Mouse (Mus musculus): ENCODE measurements at regions not wholly inside any gene's neighbourhood (a gene's known extent, or its start where the extent isn't known, plus 50 kb on each side); places are given as distances from the start of the nearest gene placed in this dataset.

- TF ChIP-seq GATA4 (IDR thresholded peaks at IDR 0.05; ENCODE audit: insufficient replicate concordance, low read length): no peak
Measured at GRCm38 (mm10) chrX:19157464-19158203, 323.5 kb downstream of the Tex13c3 start.

- no peak for TF ChIP-seq GATA4 (IDR thresholded peaks at IDR 0.05; ENCODE audit: insufficient replicate concordance, low read length)
Measured at GRCm38 (mm10) chrX:19153619-19154018, 327.5 kb downstream of the Tex13c3 start.

DNA sequence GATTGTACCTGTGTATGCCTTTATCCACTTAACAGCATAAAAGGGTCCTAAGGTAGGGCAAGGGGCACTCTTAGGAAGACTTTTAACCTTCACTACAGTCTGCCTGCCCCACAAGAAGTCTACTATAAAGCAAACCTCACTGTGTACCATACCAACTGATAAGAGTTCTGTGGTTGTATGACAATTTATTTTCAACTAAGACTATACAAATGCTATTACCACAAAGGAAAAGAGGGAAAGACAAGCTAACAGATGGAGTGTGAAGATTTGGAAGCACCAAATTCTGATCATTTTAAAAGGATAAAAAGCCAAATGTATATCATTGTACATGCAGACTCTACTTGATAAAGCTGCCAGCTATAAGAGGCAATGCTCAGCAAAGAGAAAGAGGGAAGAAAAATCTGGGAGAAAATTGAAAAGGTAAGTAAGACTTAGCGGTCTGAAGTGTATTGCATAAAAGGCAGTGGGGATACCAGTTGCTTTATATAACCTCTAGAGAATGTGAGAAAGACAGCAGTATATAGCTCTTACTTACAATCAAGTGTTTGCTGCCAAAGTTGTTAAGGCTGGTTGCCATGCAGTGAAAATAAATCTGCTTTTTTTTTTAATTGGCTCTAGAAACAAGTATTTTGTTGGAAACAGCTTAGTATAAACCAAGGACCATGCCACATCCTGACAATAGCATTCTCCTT is 328.8 kb downstream of the Tex13c3 start:
- no peak for TF ChIP-seq GATA4 (IDR thresholded peaks at IDR 0.05; ENCODE audit: insufficient replicate concordance, low read length)

DNA sequence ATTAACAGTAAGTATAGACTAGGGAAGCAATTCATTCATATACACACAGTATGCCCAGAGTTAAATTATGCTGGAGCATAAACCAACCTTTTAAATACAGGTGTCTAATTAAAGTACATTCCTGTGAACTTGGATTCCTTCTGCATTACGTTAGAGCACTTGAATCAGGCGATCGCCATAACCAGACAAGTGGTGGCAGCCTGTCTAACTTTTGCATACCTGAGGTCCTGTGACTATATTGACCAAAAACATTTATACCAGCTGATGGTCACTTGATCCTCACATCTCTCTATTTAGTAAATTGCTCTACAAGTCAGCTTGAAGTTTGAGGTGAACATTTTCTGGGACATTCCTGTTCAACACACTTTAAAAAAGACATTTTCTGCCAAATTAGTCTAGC is 330.5 kb downstream of the Tex13c3 start:
- no peak for TF ChIP-seq GATA4 (IDR thresholded peaks at IDR 0.05; ENCODE audit: insufficient replicate concordance, low read length)

DNA sequence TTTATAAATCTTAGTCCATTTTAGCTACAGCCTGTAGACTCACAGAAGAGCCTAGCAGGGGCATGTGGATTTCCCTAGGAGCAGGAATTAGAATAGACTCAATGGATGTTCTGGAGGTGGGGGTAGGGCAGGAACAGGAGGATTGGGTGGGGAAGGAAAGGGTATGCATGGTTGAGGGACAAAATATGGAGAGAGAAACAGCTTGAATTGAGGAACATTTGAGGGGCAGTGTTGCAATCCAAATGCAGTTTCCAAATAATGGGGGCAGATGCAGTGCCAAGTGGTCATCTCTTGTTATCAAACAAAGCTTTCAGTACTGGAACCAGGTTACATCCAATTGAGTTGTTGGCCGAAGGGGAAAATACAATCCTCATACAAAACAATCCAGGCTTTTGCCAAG is 332.4 kb downstream of the Tex13c3 start:
- TF ChIP-seq GATA4 (IDR thresholded peaks at IDR 0.05; ENCODE audit: insufficient replicate concordance, low read length): no peak

DNA sequence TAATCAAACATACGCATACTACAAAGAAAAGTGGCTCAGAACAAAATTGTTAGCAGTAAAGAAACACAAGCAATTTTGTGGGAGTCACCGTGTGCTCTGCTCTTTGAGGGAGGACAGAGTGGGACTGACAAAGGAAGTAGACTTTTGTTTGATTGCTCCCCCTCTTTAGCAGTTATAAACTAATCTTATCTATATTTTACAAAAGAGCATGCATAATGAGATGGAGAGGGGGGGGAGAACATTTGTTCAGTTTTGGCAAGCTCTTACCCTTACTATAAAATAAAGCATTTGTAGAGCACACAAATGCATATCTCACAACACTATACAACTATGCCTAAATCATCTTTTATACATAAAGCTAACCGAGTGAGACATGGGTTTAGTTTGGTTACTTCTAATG is 332.9 kb downstream of the Tex13c3 start:
- TF ChIP-seq GATA4 (IDR thresholded peaks at IDR 0.05; ENCODE audit: insufficient replicate concordance, low read length): no peak

DNA sequence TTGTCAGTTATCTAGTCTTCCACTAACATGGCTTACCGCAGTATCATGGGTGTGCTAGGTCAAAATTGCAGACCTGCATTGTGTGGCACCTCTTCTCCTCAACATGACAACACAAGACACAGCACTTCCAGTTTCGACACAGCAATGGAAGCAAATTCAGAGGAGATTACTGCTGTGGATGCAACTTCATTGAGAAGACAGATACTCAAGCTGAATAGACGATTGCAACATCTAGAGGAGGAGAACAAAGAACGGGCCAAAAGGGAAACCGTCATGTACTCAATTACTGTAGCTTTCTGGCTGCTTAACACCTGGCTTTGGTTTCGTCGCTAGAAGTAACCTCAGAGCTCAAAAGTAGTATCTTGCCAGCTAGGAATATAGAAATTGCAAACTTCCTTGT is 368.4 kb downstream of the Tex13c3 start:
- TF ChIP-seq GATA4 (IDR thresholded peaks at IDR 0.05; ENCODE audit: insufficient replicate concordance, low read length): no peak

GRCm38 (mm10) chrX:19102911-19103310 is 378.2 kb downstream of the Tex13c3 start:
- TF ChIP-seq GATA4 (IDR thresholded peaks at IDR 0.05; ENCODE audit: insufficient replicate concordance, low read length): no peak

DNA sequence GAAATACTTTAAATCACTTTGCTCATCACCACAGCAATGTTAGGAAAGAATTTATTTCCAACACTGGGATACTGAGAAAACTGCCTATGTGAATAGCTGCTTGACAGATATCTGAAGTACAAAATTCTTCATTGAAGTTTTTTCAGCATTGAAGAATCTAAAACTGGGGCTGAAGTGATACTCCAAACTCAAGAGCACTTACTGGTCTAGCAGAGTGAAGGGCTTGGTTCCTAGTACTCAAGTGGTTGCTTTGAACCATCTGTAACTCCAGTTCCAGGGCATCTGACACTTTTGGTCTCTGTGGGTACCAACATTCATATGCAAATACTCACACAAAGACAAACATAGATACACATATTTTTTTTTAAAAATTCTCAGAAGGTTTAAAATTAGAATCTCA is 385.2 kb downstream of the Tex13c3 start:
- no peak for TF ChIP-seq GATA4 (IDR thresholded peaks at IDR 0.05; ENCODE audit: insufficient replicate concordance, low read length)

DNA sequence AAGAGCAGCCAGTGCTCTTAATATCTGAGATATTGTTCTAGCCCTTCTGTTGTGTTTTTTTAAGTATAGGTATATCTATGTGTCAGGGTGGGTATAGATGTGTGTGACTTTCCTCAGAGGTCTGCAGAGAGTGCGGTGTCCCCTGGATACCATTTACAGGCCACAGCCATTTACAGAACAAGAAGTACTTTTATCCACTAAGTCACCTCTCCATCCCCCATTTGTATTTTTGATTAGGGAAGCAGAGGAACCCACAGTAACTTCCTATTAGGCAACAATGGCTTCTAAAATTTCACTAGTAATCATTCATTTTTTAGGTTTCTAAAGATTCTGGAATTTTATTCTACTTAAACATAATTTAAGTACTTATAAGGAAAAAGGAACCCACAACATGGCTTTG is 396.7 kb downstream of the Tex13c3 start:
- TF ChIP-seq GATA4 (IDR thresholded peaks at IDR 0.05; ENCODE audit: insufficient replicate concordance, low read length): no peak

GRCm38 (mm10) chrX:19080021-19080420 is 401.1 kb downstream of the Tex13c3 start:
- TF ChIP-seq GATA4 (IDR thresholded peaks at IDR 0.05; ENCODE audit: insufficient replicate concordance, low read length): no peak
